Mouse (Mus musculus): ENCODE measurements around the gene Gnb1l.

The Gnb1l gene

GRCm38 (mm10) chr16:18498558-18498990, at the start of gene Gnb1l, which contains the start of gene Rtl10:
Gene Gnb1l, plus strand, starts transcription at chr16:18498713.
Gene Rtl10, plus strand, starts transcription at chr16:18498901.
- DNase-seq (ENCODE audit: low spot score in 2 of 2): peak; percentile 94 to 96

GRCm38 (mm10) chr16:18449005-18449404, 49.5 kb upstream of the Gnb1l start:
- DNase-seq (ENCODE audit: low spot score in 2 of 2): no peak

DNA sequence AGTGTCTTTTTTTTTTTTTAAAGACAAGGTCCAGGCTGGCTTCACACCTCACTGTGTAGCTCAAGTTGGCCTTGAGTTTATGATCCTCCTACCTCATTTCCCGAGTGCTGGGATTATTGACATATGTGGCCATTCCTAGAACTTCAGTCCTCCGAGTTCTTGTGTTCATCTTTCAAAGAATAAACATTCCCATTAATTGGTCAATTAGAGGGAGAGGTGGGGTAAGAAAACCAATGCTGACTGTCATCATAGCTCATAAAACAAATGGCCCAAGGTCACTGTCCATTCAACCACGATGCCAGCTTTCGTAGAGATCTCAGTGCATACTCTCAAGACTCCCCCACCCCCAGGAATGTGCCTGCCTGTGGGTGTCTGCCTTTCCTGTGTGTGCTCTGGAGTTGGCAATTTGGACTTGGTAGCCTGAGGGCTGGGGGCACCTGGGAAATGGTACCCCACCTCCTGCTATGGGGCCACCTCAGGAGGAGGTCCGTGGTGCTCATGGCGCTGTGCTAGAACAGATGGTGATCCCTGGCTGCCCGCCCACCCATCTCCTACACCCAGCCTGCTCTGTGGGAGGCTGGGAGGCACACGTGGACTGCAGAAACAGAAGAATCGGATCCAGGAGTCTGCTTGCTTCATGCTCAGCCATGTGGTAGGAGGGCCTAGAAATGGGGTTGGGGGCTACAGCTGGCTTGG, 46.9 kb upstream of the Gnb1l start:
- DNase-seq (ENCODE audit: low spot score in 2 of 2): no peak

DNA sequence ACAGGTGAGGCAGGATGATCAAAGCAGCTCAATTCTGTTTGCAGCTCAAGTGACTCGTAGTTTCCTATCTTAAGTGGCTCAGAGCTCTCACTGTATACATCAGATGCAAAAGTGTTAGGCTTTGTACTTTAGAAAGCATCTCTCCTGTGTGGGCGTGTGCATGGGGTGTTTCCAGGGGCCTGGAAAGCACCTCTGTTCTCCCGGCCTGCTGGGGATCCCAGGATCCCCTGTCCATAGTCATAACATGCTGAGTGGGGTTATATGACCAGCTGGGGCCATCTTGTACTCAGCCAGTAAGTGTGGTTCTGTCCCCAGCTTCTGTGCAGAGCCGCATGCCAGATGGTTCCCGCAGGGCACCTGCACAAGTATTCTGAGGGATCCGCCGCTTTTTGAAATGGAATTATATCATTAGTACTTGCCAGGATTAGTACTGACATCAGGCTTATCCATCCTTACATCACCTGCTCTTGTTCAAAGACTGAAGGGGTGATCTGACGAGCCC, 46.1 kb upstream of the Gnb1l start:
- no peak for DNase-seq (ENCODE audit: low spot score in 2 of 2)

- no peak for DNase-seq (ENCODE audit: low spot score in 2 of 2)
Measured at GRCm38 (mm10) chr16:18453846-18454245, 44.7 kb upstream of the Gnb1l start.

DNA sequence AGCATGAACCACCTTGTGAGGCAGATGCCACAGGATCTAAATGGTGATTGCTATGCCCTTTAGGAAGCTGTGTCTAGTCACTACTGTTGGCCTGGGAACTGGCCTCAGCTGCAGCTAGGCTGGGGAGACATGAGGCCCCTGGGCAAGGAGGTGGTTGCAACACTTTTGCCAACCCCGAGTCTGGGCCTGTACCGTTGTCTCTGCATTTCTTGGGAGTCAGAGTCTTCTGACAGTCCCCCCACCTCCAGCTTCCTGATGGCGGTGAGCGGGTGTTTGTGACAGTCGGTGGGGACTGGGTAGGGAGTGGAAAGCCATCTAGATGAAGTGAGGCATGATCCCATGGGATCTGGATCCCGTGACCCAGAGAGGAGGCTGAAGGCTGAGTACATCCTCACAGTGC, 43.1 kb upstream of the Gnb1l start:
- DNase-seq (ENCODE audit: low spot score in 2 of 2): no peak

DNA sequence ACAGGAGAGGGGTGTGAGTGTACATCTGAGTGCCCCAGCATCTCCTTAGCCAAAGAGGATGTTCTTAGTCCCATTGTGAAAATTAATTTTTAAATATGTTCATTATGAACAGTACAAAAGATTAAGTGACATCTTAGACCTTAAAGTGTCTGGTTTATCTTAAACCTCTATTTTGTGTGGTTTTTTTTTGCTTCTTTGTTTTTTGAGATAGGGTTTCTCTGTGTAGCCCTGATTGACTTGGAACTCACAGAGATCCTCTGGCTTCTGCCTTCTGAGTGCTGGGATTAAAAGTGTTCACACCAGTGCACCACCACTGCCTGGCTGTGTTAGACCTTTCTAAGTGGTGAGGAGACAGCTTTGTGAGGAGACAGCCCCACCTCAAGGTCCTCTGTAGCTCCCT, 39.9 kb upstream of the Gnb1l start:
- no peak for DNase-seq (ENCODE audit: low spot score in 2 of 2)

- no peak for DNase-seq (ENCODE audit: low spot score in 2 of 2)
Measured at GRCm38 (mm10) chr16:18459335-18459954, 39.1 kb upstream of the Gnb1l start.

DNA sequence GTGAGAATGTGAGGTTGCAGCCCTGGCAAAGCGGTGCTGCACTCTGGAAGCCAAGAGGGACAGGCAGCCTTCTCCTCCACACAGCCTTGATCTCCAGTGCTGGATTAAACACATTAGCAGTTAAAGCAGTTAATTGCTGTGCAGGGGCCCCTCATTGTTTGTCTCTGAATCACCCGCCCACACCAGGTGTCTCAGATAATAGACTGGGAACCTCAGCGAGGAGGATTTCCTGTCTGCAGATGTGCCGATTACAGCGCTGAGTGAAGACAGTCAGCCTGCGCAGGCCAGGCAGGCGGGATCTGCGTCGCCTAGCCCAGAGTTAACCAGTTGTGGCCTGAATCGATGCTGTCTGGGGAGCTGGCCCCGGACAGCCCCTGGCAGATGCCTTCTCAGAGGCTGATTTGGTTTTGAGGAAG, 38.5 kb upstream of the Gnb1l start:
- DNase-seq (ENCODE audit: low spot score in 2 of 2): peak; percentile 43 to 52

DNA sequence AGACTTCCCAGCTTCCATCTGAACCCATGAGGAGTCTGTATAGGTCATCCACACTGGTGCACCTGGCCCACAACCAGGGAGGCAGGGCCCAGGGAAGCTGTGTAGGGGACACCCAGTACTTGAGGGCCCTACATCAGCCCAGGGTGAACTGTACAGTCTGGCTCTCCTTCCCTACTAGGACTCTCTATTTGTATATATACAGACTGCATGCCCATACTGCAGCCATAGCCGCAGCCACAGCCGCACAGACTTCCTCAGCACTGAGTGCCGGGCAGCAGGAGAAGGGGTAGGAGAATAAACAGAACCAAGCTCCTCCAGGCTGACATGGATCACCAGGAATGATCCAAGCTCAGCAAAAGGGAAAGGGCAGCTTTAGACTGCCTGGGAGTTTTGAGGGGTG, 37.7 kb upstream of the Gnb1l start:
- DNase-seq (ENCODE audit: low spot score in 2 of 2): no peak

DNA sequence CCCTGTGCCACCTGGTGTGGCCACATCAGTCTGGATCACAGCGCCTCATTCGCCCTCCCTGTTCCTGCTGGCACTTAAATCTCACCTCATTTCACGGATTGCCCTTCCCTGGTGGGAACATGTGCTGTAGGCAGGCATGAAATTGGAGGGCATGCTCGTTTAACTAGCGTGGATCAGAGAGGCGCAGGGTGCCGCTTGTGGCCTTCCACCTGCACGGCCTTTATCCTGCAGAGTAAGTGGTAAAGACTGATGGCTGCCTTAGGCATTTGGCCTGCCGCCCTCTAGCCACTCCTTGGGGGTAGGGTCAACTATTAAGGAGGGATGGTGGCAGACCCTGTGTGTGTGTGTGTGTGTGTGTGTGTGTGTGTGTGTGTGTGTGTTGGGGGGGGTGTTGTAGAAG, 36.5 kb upstream of the Gnb1l start:
- DNase-seq (ENCODE audit: low spot score in 2 of 2): no peak

GRCm38 (mm10) chr16:18462598-18462997, 35.9 kb upstream of the Gnb1l start:
- DNase-seq (ENCODE audit: low spot score in 2 of 2): no peak

- DNase-seq (ENCODE audit: low spot score in 2 of 2): no peak
Measured at GRCm38 (mm10) chr16:18464271-18464670, 34.2 kb upstream of the Gnb1l start.

GRCm38 (mm10) chr16:18470829-18471228, 27.7 kb upstream of the Gnb1l start:
- no peak for DNase-seq (ENCODE audit: low spot score in 2 of 2)

DNA sequence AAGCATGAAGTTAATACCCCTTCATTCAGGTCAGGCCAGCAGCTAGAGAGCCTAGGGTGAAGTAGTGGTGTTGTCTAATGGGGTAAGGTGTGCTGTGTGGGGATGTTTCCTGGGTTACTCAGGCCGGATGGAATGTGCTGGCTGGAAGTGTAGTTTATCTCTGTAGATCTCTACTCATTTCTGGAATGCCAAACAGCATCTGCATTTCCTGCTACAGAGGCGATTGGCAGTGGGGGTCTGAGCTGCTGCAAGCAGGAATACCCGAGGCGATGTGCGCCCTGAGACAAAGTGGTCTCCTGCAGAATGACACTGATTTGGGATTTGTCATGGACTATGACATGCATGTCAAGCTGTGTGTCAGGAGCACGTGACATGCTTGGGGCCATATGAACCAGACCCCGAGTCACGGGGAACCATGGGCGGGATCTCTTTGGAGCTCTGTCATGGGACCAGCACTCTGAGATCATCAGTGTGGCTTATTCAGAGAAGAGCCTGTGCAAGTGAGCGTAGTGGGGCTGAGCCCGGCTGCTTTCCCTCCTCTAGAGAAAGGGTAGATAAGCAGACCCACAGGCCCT, 27.0 kb upstream of the Gnb1l start:
- DNase-seq (ENCODE audit: low spot score in 2 of 2): no peak

GRCm38 (mm10) chr16:18471976-18472375, 26.5 kb upstream of the Gnb1l start:
- DNase-seq (ENCODE audit: low spot score in 2 of 2): no peak

DNA sequence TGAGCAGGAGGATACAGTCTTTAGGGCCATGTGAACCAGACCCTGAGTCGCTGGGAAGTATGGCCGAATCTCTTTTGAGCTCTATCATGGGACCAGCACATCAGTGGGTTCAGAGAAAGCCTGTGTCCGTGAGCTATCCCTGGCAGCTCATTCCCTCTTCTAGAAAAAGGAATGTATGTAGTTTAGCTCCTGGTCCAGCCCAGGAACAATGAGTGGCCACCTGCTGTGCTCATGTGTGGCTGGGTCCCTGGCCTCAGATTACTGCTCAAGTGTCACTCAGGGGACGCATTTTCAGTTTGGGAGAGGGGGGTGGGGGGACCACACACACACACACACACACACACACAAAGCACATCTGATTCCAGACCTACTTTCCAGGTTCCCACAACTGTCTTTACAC, 26.1 kb upstream of the Gnb1l start:
- no peak for DNase-seq (ENCODE audit: low spot score in 2 of 2)

- DNase-seq (ENCODE audit: low spot score in 2 of 2): no peak
Measured at GRCm38 (mm10) chr16:18472976-18473375, 25.5 kb upstream of the Gnb1l start.

GRCm38 (mm10) chr16:18474021-18474420, 24.5 kb upstream of the Gnb1l start:
- DNase-seq (ENCODE audit: low spot score in 2 of 2): no peak

- no peak for DNase-seq (ENCODE audit: low spot score in 2 of 2)
Measured at GRCm38 (mm10) chr16:18477996-18478395, 20.5 kb upstream of the Gnb1l start.

DNA sequence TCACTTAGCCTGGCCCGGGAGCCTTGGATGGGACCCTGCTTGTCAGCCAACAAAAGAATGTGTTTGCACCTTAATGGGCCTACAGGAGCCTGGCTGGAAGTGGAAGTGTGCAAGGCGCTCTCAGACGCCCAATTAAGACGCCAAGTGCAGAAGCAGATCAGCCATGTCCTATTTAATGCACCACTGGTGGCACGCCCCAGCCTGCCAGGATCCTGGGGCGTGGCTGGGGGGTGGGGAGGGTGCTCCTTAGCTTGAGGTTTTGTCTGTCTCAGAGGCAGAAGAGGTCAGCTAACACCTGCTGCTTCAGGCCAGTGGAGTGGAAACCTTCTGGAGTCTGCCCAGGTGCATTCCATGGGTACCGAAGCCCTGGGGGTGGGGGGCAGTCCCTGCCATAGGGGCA, 18.8 kb upstream of the Gnb1l start:
- peak in 1 of 2 experiments; percentile 16 for DNase-seq (ENCODE audit: low spot score in 2 of 2)

- DNase-seq (ENCODE audit: low spot score in 2 of 2): no peak
Measured at GRCm38 (mm10) chr16:18480933-18481485, 17.5 kb upstream of the Gnb1l start.

DNA sequence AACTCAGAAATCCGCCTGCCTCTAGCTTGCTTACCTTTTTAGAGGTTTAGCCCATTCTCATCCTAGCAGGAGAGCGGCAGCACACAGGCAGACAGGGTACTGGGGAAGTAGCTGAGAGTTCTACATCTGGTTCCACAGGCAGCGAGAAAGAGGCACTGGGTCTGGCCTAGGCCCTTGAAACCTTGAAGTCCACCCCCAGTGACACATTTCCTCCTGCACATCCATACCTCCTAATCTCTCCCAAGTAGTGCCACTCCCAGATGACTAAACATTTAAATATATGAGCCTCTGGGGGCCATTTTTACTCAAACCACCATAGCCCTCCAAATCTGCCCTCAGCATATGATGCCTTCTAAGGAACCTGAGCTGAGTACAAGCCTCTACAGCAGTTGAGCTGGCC, 16.1 kb upstream of the Gnb1l start:
- DNase-seq (ENCODE audit: low spot score in 2 of 2): no peak

All from spleen, postnatal 36 days (tissue).